Mouse (Mus musculus) kidney, adult 18-20 months (tissue): ENCODE measurements around the gene Ttc16.

Source experiments
- DNase-seq: peaks from one replicate; pipeline ENCODE4 v3.0.0; 2021

Gene Ttc16

GRCm38 (mm10) chr2:32712934-32713817 is 62.3 kb downstream of the Ttc16 start, which contains the start of gene Cdk9:
Gene Cdk9, minus strand, starts transcription at chr2:32713076.
- DNase-seq, result peak; percentile 95

- DNase-seq, result peak; percentile 97
Observed at GRCm38 (mm10) chr2:32712586-32712933, 62.9 kb downstream of the Ttc16 start.

- peak; percentile 79 for DNase-seq
Observed at GRCm38 (mm10) chr2:32712108-32712551, 63.3 kb downstream of the Ttc16 start.

- no peak for DNase-seq
Observed at GRCm38 (mm10) chr2:32711301-32712056, 64.0 kb downstream of the Ttc16 start.

- DNase-seq, result no peak
Observed at GRCm38 (mm10) chr2:32710425-32710824, 65.0 kb downstream of the Ttc16 start.

- no peak for DNase-seq
Observed at GRCm38 (mm10) chr2:32709521-32710137, 65.8 kb downstream of the Ttc16 start.

GRCm38 (mm10) chr2:32708643-32709042 is 66.8 kb downstream of the Ttc16 start:
- no peak for DNase-seq
